Mouse (Mus musculus) stomach, embryonic 15.5 days (tissue): ENCODE measurements around the gene Apba3. TPM values are rescaled to one million over a fixed set of nuclear protein-coding genes. Genes with fewer than 3 reads are reported as not detected.
A peak's percentile ranks its signal among the peaks of the same experiment; 100 is the strongest.

ENCODE experiments used
- ATAC-seq: fragments of 200-750 bp; cut with Nextera tagmentation; 2 replicates; pipeline ENCODE4 v1.8.0; 2017; ENCODE audit warnings: low read depth, moderate number of reproducible peaks, moderate TSS enrichment; ENCODE audit not compliant: insufficient read depth, low FRiP score
- H3K27ac ChIP-seq: fragments of 300-500 bp; sonication (generic); 2 replicates; pipeline ENCODE4 v1.5.1; 2015; ENCODE audit warnings: mild to moderate bottlenecking, inconsistent platforms
- H3K27me3 ChIP-seq: fragments of 300-500 bp; sonication (generic); replicated peaks from 2 replicates; pipeline ENCODE4 v1.6.1; 2015; ENCODE audit warnings: inconsistent platforms
- H3K36me3 ChIP-seq: fragments of 300-500 bp; sonication (generic); 2 replicates; pipeline ENCODE4 v1.6.1; 2015; ENCODE audit warnings: inconsistent platforms
- H3K4me1 ChIP-seq: fragments of 300-500 bp; sonication (generic); 2 replicates; pipeline ENCODE4 v1.6.1; 2015; ENCODE audit warnings: inconsistent platforms
- H3K4me2 ChIP-seq: fragments of 300-500 bp; sonication (generic); 2 replicates; pipeline ENCODE4 v1.6.1; 2015; ENCODE audit warnings: mild to moderate bottlenecking, inconsistent platforms
- H3K4me3 ChIP-seq: fragments of 300-500 bp; sonication (generic); replicated peaks from 2 replicates; pipeline ENCODE4 v1.5.1; 2015; ENCODE audit warnings: inconsistent platforms
- H3K9ac ChIP-seq: fragments of 300-500 bp; sonication (generic); 2 replicates; pipeline ENCODE4 v1.6.1; 2015; ENCODE audit warnings: inconsistent platforms
- H3K9me3 ChIP-seq: fragments of 300-500 bp; sonication (generic); 2 replicates; pipeline ENCODE4 v1.6.1; 2016; ENCODE audit warnings: inconsistent platforms
- WGBS: fragments of 180-500 bp; shearing (Covaris S2); methylation state at CpG from one replicate; pipeline ENCODE4 v1.1.7; 2015; 5-methylcytosine and 5-hydroxymethylcytosine counted together
- polyA plus RNA-seq: library from polyadenylated mRNA; unstranded; fragments of >200 nt; fragmentation: Nextera tagmentation; extraction: Ambion mirVana; gene quantifications from 2 replicates; pipeline ENCODE4 v1.2.1, GENCODE M21; 2015

Apba3 gene
- polyA plus RNA-seq, 1 experiment from 2014 or later: 58.1 TPM

DNA sequence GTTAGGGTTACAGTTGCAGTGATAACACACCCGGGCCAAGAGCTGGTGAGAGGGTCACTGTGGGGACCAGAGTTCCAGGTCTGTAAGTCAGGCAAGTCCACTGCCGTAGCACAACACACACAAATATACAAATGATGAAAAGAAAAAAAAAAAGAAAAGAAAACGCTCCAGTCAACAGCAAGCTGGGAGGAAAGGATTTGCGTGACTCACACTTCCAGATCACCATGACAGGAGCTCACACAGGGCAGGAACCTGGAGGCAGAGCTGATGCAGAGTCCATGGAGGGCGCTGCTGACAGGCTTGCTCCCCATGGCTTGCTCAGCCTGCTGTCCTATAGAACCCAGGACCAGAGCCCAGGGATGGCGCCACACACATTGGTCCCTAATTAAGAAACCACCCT lies 32.6 kb upstream of the Apba3 start:
- Histone ChIP-seq H3K9me3 (no peaks in the 10 kb centered on the region), H3K4me2 (peak overlapping the region; percentile 65; the same call in 1 of the 2 replicates), H3K9ac (no peak overlapping the region), H3K36me3 (no peaks in the 10 kb centered on the region), H3K27me3 (peaks cover 23% of the 10 kb centered on the region), H3K4me1 (peaks cover 10% of the 10 kb centered on the region), H3K27ac (no peak overlapping the region), H3K4me3 (no peak overlapping the region)
- 75% methylated on average over 6 of the region's 6 CpGs for WGBS
- no peak for ATAC-seq

DNA sequence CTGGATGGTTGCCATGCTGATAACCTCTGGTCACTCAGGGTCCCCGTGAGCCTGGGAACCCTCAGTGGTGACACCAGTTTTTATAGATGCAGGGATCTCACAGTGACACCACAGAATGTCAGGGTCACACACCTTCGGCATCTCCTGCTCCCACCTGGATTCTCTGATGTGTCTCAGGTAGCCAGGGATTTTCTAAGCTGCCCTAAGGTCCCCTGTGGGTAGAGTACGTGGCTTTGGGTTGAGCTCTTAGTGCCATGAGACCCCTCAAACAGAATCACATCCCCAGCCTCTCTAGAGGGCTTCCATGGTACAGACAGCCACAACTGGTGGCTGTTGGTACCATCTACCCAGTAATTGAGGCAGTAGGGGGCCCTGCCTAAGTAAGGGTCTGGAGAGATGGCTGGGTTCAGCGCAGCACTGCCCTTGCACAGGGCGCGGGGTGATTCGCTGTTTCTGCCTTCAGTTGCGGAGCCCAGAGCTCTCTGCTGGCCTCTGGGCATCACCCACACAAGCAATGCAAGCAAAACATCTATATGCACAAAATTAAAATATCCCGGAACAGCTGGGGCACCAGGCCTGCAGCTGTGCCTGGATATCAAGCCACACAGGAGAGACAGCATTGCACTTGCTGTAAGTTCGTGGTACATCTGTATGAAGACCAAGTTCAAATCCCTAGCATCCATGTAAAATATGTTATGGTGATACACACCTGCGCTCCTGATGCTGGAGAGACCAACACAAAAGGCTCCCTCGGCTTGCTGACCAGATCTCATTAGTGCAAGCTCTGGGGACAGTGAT lies 30.1 kb upstream of the Apba3 start:
- H3K4me2 ChIP-seq: no peak overlapping the region
- WGBS: 84% methylated on average over 12 of the region's 12 CpGs
- H3K4me1 ChIP-seq: peaks cover 10% of the 10 kb centered on the region
- no peak for ATAC-seq
- no peaks in the 10 kb centered on the region for H3K36me3 ChIP-seq
- H3K27me3 ChIP-seq: peaks cover 18% of the 10 kb centered on the region
- H3K27ac ChIP-seq: no peak overlapping the region
- no peaks in the 10 kb centered on the region for H3K9me3 ChIP-seq
- no peak overlapping the region for H3K4me3 ChIP-seq
- H3K9ac ChIP-seq: no peak overlapping the region

- Histone ChIP-seq H3K4me1 (peaks cover 3% of the 10 kb centered on the region; the same call in 1 of the 2 replicates), H3K9ac (no peak overlapping the region), H3K36me3 (no peaks in the 10 kb centered on the region), H3K9me3 (no peaks in the 10 kb centered on the region), H3K4me3 (no peak overlapping the region), H3K27me3 (peaks cover 21% of the 10 kb centered on the region), H3K4me2 (no peak overlapping the region), H3K27ac (no peak overlapping the region)
- 77% methylated on average over 2 of the region's 2 CpGs for WGBS
- no peak for ATAC-seq
These were observed 28.1 kb upstream of the Apba3 start for GRCm38 (mm10) chr10:81238618-81239017.

GRCm38 (mm10) chr10:81240876-81241275 lies 25.9 kb upstream of the Apba3 start:
- H3K36me3 ChIP-seq: no peaks in the 10 kb centered on the region

DNA sequence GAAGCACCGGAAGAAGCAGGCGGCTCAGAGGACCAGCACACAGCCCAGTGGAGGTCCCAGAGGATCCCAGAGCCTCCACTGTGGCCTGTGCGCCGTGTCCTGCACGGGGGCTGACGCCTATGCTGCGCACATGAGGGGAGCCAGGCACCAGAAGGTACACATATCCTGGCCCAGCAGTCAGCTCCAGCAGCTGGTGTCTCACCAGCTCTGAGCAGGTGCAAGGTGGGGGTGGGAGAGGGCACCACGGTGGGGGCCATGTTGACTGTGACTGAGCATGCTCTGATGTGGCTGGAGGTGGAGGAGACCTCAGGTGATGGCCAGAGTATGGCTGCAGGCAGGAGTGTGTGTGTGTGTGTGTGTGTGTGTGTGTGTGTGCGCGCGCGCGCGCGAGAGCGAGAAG lies 24.7 kb upstream of the Apba3 start:
- no peak overlapping the region for H3K27ac ChIP-seq
- no peak for ATAC-seq
- no peaks in the 10 kb centered on the region for H3K9me3 ChIP-seq
- H3K36me3 ChIP-seq: no peaks in the 10 kb centered on the region
- no peak overlapping the region for H3K9ac ChIP-seq
- WGBS: 89% methylated on average over 16 of the region's 16 CpGs
- H3K4me3 ChIP-seq: no peak overlapping the region
- no peak overlapping the region for H3K4me2 ChIP-seq
- H3K4me1 ChIP-seq: 0 out of 2 replicates have a peak, but pooled peaks cover 3% of the 10 kb centered on the region
- H3K27me3 ChIP-seq: peaks cover 21% of the 10 kb centered on the region

More at GRCm38 (mm10) chr10:81240876-81241275, 25.9 kb upstream of the Apba3 start:
- no peak overlapping the region for H3K4me3 ChIP-seq
- no peak overlapping the region for H3K9ac ChIP-seq
- ATAC-seq: no peak
- peaks cover 21% of the 10 kb centered on the region for H3K27me3 ChIP-seq
- H3K4me2 ChIP-seq: no peak overlapping the region
- no peak overlapping the region for H3K27ac ChIP-seq
- H3K4me1 ChIP-seq: 0 out of 2 replicates have a peak, but pooled peaks cover 3% of the 10 kb centered on the region
- 24% methylated on average over 13 of the region's 13 CpGs for WGBS
- H3K9me3 ChIP-seq: no peaks in the 10 kb centered on the region

GRCm38 (mm10) chr10:81244146-81244545 lies 22.6 kb upstream of the Apba3 start:
- Histone ChIP-seq H3K9me3 (no peaks in the 10 kb centered on the region), H3K4me3 (no peak overlapping the region), H3K27me3 (peaks cover 21% of the 10 kb centered on the region), H3K4me1 (0 out of 2 replicates have a peak, but pooled peaks cover 3% of the 10 kb centered on the region), H3K9ac (no peak overlapping the region), H3K36me3 (no peaks in the 10 kb centered on the region), H3K4me2 (0 out of 2 replicates have a peak overlapping the region, but pooled peaks have one; percentile 13), H3K27ac (no peak overlapping the region)
- WGBS: 79% methylated on average over 4 of the region's 4 CpGs
- no peak for ATAC-seq

DNA sequence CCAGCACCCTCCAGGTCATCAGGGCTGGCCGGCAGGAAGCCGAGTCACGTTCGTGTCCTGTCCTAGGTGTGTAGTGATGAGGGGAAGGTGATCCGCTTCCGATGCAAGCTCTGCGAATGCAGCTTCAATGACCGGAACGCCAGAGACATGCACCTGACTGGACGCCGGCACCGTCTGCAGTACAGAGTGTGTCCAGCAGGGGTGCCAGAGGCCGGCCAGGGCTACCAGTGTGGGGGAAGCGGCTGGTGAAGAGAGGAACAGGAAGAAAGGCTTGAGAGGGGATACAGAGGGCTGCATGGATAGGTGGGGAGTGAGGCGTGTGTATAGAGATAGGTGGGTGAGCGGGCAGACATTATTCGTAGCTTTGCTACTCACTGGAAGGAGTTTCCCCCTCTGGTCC lies 22.2 kb upstream of the Apba3 start:
- WGBS: 9% methylated on average over 17 of the region's 17 CpGs
- Histone ChIP-seq H3K4me1 (0 out of 2 replicates have a peak, but pooled peaks cover 3% of the 10 kb centered on the region), H3K27me3 (peaks cover 17% of the 10 kb centered on the region), H3K27ac (no peak overlapping the region), H3K4me3 (no peak overlapping the region), H3K9ac (no peak overlapping the region), H3K4me2 (0 out of 2 replicates have a peak overlapping the region, but pooled peaks have one; percentile 13), H3K36me3 (no peaks in the 10 kb centered on the region), H3K9me3 (no peaks in the 10 kb centered on the region)
- ATAC-seq: peak; percentile 67; the same call in 1 of the 2 replicates

GRCm38 (mm10) chr10:81245166-81245565 lies 21.6 kb upstream of the Apba3 start:
- H3K9me3 ChIP-seq: no peaks in the 10 kb centered on the region
- no peaks in the 10 kb centered on the region for H3K36me3 ChIP-seq
- no peak overlapping the region for H3K4me3 ChIP-seq
- no peak for ATAC-seq
- 83% methylated on average over 6 of the region's 6 CpGs for WGBS
- H3K27me3 ChIP-seq: peaks cover 12% of the 10 kb centered on the region
- H3K27ac ChIP-seq: no peak overlapping the region
- no peak overlapping the region for H3K9ac ChIP-seq
- 0 out of 2 replicates have a peak, but pooled peaks cover 3% of the 10 kb centered on the region for H3K4me1 ChIP-seq
- H3K4me2 ChIP-seq: no peak overlapping the region

DNA sequence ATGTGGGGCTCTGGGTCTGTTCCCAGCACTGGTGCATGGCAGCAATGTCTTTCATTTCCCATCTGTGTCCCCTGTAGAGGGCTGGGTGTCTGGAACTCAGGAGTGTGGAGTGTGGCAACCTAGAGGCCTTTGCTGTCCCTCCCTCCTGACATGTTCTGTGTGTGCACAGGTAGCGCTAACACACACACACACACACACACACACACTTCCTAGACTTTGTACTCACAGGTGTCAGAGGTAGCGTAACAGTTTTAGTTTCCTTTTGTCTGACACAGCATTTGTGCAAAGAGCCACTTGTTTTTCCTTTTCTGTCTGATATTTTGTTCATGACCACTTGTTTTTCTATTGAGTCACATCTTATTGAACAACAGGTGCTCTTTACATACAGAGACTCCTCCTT lies 19.0 kb upstream of the Apba3 start:
- ATAC-seq: no peak

GRCm38 (mm10) chr10:81249442-81249841 lies 17.3 kb upstream of the Apba3 start:
- no peaks in the 10 kb centered on the region for H3K9me3 ChIP-seq
- peaks cover 12% of the 10 kb centered on the region; the same call in 1 of the 2 replicates for H3K4me1 ChIP-seq
- no peaks in the 10 kb centered on the region for H3K36me3 ChIP-seq
- H3K4me3 ChIP-seq: no peak overlapping the region
- H3K4me2 ChIP-seq: no peak overlapping the region
- ATAC-seq: no peak
- H3K27ac ChIP-seq: no peak overlapping the region
- peaks cover 32% of the 10 kb centered on the region for H3K27me3 ChIP-seq
- no peak overlapping the region for H3K9ac ChIP-seq
- 83% methylated on average over 8 of the region's 8 CpGs for WGBS

More for the DNA sequence above, 19.0 kb upstream of the Apba3 start:
- H3K4me2 ChIP-seq: no peak overlapping the region
- H3K9ac ChIP-seq: no peak overlapping the region
- no peak overlapping the region for H3K4me3 ChIP-seq
- H3K36me3 ChIP-seq: no peaks in the 10 kb centered on the region
- H3K4me1 ChIP-seq: peaks cover 8% of the 10 kb centered on the region; the same call in 1 of the 2 replicates
- H3K9me3 ChIP-seq: no peaks in the 10 kb centered on the region
- WGBS: 91% methylated on average over 2 of the region's 2 CpGs
- H3K27me3 ChIP-seq: peaks cover 18% of the 10 kb centered on the region
- no peak overlapping the region for H3K27ac ChIP-seq

- WGBS: 9% methylated on average over 43 of the region's 44 CpGs
- peak; percentile 17; the same call in 1 of the 2 replicates for ATAC-seq
- H3K4me2 ChIP-seq: peak within 1 kb of the TSS; percentile 43
These were observed 14.0 kb upstream of the Apba3 start, which contains the start of gene Matk for GRCm38 (mm10) chr10:81252424-81253419. Matk (plus strand) TSS chr10:81252935.

More at GRCm38 (mm10) chr10:81252424-81253419, 14.0 kb upstream of the Apba3 start, which contains the start of gene Matk:
- no peak within 1 kb of the TSS; the same call in 1 of the 2 replicates for H3K4me3 ChIP-seq
- peaks cover 16% of the 10 kb centered on the region for H3K4me1 ChIP-seq
- no peaks in the 10 kb centered on the region for H3K9me3 ChIP-seq
- no peak within 1 kb of the TSS for H3K9ac ChIP-seq
- no peaks in the 10 kb centered on the region for H3K36me3 ChIP-seq
- H3K27ac ChIP-seq: no peak within 1 kb of the TSS
- H3K27me3 ChIP-seq: peaks cover 53% of the 10 kb centered on the region
